In genomic region chr16:48479266-48479848, GRCm38 (mm10) we compare ENCODE assay signal across 18 mouse cellular contexts. TPM values are rescaled to one million over a fixed set of nuclear protein-coding genes. Genes with fewer than 3 reads are reported as not detected.
DNase-seq lines count a peak whose midpoint lies in the region; ATAC-seq and TF ChIP-seq lines count a peak whose summit lies in the region.
"Had no signal": no experiment of that assay in that cellular context is flagged by ENCODE, and none has a peak within 500 bp of the region (broad histone marks: within the 10 kb centered on the region; RNA-seq: fewer than 3 reads in every experiment).

No protein-coding gene starts in this region.

- H3K4me1 ChIP-seq in liver, postnatal 0 days (ENCODE audit: insufficient read depth) = no peaks in the 10 kb centered on the region
- H3K4me1 ChIP-seq in liver, embryonic 11.5 days (replicated peaks; ENCODE audit: control insufficient read depth, insufficient read depth, low read length) = no peaks in the 10 kb centered on the region
- H3K4me1 ChIP-seq in lung, embryonic 15.5 days = peaks cover 13% of the 10 kb centered on the region; the same call in 1 of the 2 replicates
- no peaks in the 10 kb centered on the region for H3K4me1 ChIP-seq in stomach, embryonic 15.5 days
- H3K4me1 ChIP-seq: liver, embryonic 15.5 days had no signal

- TF ChIP-seq CTCF in liver, postnatal 0 days (IDR thresholded peaks at IDR 0.05; ENCODE audit: low read depth) = no peak
- TF ChIP-seq CTCF in brain, embryonic 14.5 days (IDR thresholded peaks at IDR 0.05; ENCODE audit: borderline replicate concordance, extremely low read depth, insufficient read depth, insufficient read length) = no peak

- 0 out of 2 replicates have a peak, but pooled peaks have one; percentile 13 for ATAC-seq in liver, postnatal 0 days
- no peak for ATAC-seq in liver, embryonic 11.5 days (replicated peaks; ENCODE audit: low FRiP score)
- ATAC-seq in lung, embryonic 15.5 days (ENCODE audit: borderline replicate concordance, extremely low read depth, low FRiP score, low TSS enrichment) = peak; percentile 88
- ATAC-seq in stomach, embryonic 15.5 days (ENCODE audit: insufficient read depth, low FRiP score, low read depth) = peak; percentile 90
- ATAC-seq: CD4-positive, CD25-positive, alpha-beta regulatory T cell, adult 4 months; hindbrain, postnatal 0 days; Patski had no signal

- no peak for TF ChIP-seq POLR2A in brain, embryonic 14.5 days (IDR thresholded peaks at IDR 0.05; ENCODE audit: borderline replicate concordance, extremely low read depth, insufficient read depth, insufficient read length, poor library complexity, severe bottlenecking)

- no peak overlapping the region for H3K4me3 ChIP-seq in liver, postnatal 0 days (ENCODE audit: low read depth, low read length)
- no peak overlapping the region for H3K4me3 ChIP-seq in liver, embryonic 11.5 days (ENCODE audit: low read depth, low read length)
- no peak overlapping the region for H3K4me3 ChIP-seq in lung, embryonic 15.5 days
- no peak overlapping the region for H3K4me3 ChIP-seq in stomach, embryonic 15.5 days (replicated peaks)
- H3K4me3 ChIP-seq: erythroblast, embryonic 14.5 days; liver, embryonic 15.5 days had no signal

- 65% methylated on average over 8 of the region's 8 CpGs for WGBS in liver, postnatal 0 days (ENCODE audit: insufficient replicate concordance)
- 72% methylated on average over 8 of the region's 8 CpGs for WGBS in liver, embryonic 11.5 days
- 39% methylated on average over 8 of the region's 8 CpGs for WGBS in lung, embryonic 15.5 days
- WGBS in stomach, embryonic 15.5 days = 56% methylated on average over 8 of the region's 8 CpGs

- no peak overlapping the region for H3K4me2 ChIP-seq in liver, postnatal 0 days (ENCODE audit: low read depth, low read length)
- H3K4me2 ChIP-seq in liver, embryonic 11.5 days = no peak overlapping the region
- H3K4me2 ChIP-seq in lung, embryonic 15.5 days = peak overlapping the region; percentile 27
- H3K4me2 ChIP-seq in stomach, embryonic 15.5 days = peak overlapping the region; percentile 27; the same call in 1 of the 2 replicates
- H3K4me2 ChIP-seq: liver, embryonic 15.5 days had no signal

- no peak overlapping the region for H3K27ac ChIP-seq in liver, postnatal 0 days (ENCODE audit: low read depth)
- no peak overlapping the region for H3K27ac ChIP-seq in liver, embryonic 11.5 days (ENCODE audit: low read depth, low read length)
- peak overlapping the region; percentile 41 for H3K27ac ChIP-seq in lung, embryonic 15.5 days
- H3K27ac ChIP-seq in stomach, embryonic 15.5 days = 0 out of 2 replicates have a peak overlapping the region, but pooled peaks have one; percentile 11
- H3K27ac ChIP-seq: hindbrain, postnatal 0 days; liver, embryonic 15.5 days had no signal

- H3K9ac ChIP-seq in liver, postnatal 0 days (replicated peaks) = no peak overlapping the region
- no peak overlapping the region for H3K9ac ChIP-seq in liver, embryonic 11.5 days (ENCODE audit: low read depth, low read length)
- H3K9ac ChIP-seq in lung, embryonic 15.5 days = no peak overlapping the region
- H3K9ac ChIP-seq in stomach, embryonic 15.5 days = no peak overlapping the region
- H3K9ac ChIP-seq: liver, embryonic 15.5 days had no signal

- no peaks in the 10 kb centered on the region for H3K9me3 ChIP-seq in liver, postnatal 0 days (ENCODE audit: low read length)
- H3K9me3 ChIP-seq in liver, embryonic 11.5 days (ENCODE audit: control insufficient read depth, low read length) = no peaks in the 10 kb centered on the region
- no peaks in the 10 kb centered on the region for H3K9me3 ChIP-seq in lung, embryonic 15.5 days
- H3K9me3 ChIP-seq in stomach, embryonic 15.5 days = no peaks in the 10 kb centered on the region
- H3K9me3 ChIP-seq: liver, embryonic 15.5 days had no signal

- no peaks in the 10 kb centered on the region for H3K36me3 ChIP-seq in liver, postnatal 0 days (replicated peaks; ENCODE audit: insufficient read depth, low read length)
- no peaks in the 10 kb centered on the region for H3K36me3 ChIP-seq in liver, embryonic 11.5 days (ENCODE audit: control insufficient read depth, insufficient read depth, low read length)
- no peaks in the 10 kb centered on the region for H3K36me3 ChIP-seq in lung, embryonic 15.5 days
- no peaks in the 10 kb centered on the region for H3K36me3 ChIP-seq in stomach, embryonic 15.5 days
- H3K36me3 ChIP-seq: liver, embryonic 15.5 days had no signal

- no peak for DNase-seq in liver, postnatal 0 days
- no peak for DNase-seq in liver, embryonic 11.5 days (ENCODE audit: low spot score)
- peak; percentile 12 for DNase-seq in brain, embryonic 14.5 days (ENCODE audit: low read depth)
- no peak for DNase-seq in spleen, postnatal 36 days (ENCODE audit: low spot score in 2 of 2)
- no peak for DNase-seq in layer of hippocampus, adult 9-10 months (ENCODE audit: low spot score)
- DNase-seq: adrenal gland, adult 8-10 months; cerebellum, adult 9-10 months; embryo, embryonic 11 days; heart, postnatal 14 days; layer of hippocampus, adult 9-11 months had no signal

- H3K27me3 ChIP-seq in liver, postnatal 0 days (ENCODE audit: insufficient read depth, low read length) = no peaks in the 10 kb centered on the region
- H3K27me3 ChIP-seq in liver, embryonic 11.5 days (replicated peaks; ENCODE audit: control insufficient read depth, insufficient read depth, low read length) = no peaks in the 10 kb centered on the region
- H3K27me3 ChIP-seq in lung, embryonic 15.5 days = no peaks in the 10 kb centered on the region
- no peaks in the 10 kb centered on the region for H3K27me3 ChIP-seq in stomach, embryonic 15.5 days (replicated peaks)
- H3K27me3 ChIP-seq: liver, embryonic 15.5 days had no signal

- TF ChIP-seq EP300 in liver, postnatal 0 days (IDR thresholded peaks at IDR 0.05; ENCODE audit: low read depth) = no peak

RNA-seq across cellular contexts. Expression of gene Morc1, which starts 48.3 kb away (rescaled TPM):
- not detected in 2 replicates for polyA plus RNA-seq in liver, postnatal 0 days (2015; fragmentation: Nextera tagmentation; extraction: Ambion mirVana)
- 0.09 and 0.25 TPM in 2 replicates for polyA plus RNA-seq in liver, embryonic 11.5 days (2014; fragmentation: Nextera tagmentation; extraction: Ambion mirVana)
- polyA plus RNA-seq in brain, embryonic 14.5 days (2012; rRNA removed) = 0.03 TPM in 1 of 2 replicates, not detected in the other
- 0.21 and 0.30 TPM in 2 replicates for polyA plus RNA-seq in lung, embryonic 15.5 days (2015; fragmentation: Nextera tagmentation; extraction: Ambion mirVana)
- 0.05 TPM in 2 replicates for polyA plus RNA-seq in stomach, embryonic 15.5 days (2015; fragmentation: Nextera tagmentation; extraction: Ambion mirVana)
- polyA plus RNA-seq: erythroblast, embryonic 14.5 days; liver, embryonic 15.5 days; Patski; spleen, adult 2 months had no signal

Comparison
In these comparisons a context has a peak if more than half of its experiments do, and no peak if none do; other contexts are left out.
1. H3K27ac ChIP-seq: peak in lung, embryonic 15.5 days (single experiment) and stomach, embryonic 15.5 days (single experiment); none in liver, postnatal 0 days (single experiment) and liver, embryonic 11.5 days (single experiment).
2. H3K4me2 ChIP-seq: peak in lung, embryonic 15.5 days (single experiment) and stomach, embryonic 15.5 days (single experiment); none in liver, postnatal 0 days (single experiment) and liver, embryonic 11.5 days (single experiment).